Mouse (Mus musculus): ENCODE results near the gene Rd3. TPM values are rescaled to one million over a fixed set of nuclear protein-coding genes. Genes with fewer than 3 reads are reported as not detected.

The Rd3 gene
- total RNA-seq (2021) = under 1 TPM; 0.35 to 0.36 TPM
- long read RNA-seq, experiment 1, partial matches to known transcripts = 0 of 1 reads
- long read RNA-seq, experiment 1, other reads (novel, unspliced or antisense) = 0 of 1 reads
- long read RNA-seq, experiment 2 = 0 reads

DNA sequence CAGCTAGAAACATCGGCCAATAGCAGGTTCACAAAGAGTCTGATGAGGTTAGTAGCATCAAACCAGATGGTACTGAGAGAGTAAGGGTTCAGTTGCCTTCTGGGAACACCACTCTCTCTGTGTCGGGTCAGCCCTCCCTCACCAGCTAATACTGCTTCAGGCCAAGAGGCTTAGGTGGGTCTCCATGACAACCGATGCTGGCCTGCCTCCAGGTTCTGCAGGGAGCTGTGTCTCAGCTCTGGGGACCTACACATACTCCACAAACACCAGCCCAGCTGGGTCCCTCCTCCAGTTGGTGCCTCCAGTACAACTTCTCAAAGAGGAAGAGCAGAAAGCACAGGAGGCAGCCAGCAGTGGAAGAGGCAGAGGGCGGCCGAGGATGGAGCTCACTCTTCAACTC, at the start of gene Rd3:
Rd3 (plus strand) TSS at position 184 of the 400 bp plus-strand sequence.
- intact Hi-C loops (cut with DNase I) = no loop called here
- peak; percentile 62 to 69 for DNase-seq (ENCODE audit: low spot score in 2 of 2)

DNA sequence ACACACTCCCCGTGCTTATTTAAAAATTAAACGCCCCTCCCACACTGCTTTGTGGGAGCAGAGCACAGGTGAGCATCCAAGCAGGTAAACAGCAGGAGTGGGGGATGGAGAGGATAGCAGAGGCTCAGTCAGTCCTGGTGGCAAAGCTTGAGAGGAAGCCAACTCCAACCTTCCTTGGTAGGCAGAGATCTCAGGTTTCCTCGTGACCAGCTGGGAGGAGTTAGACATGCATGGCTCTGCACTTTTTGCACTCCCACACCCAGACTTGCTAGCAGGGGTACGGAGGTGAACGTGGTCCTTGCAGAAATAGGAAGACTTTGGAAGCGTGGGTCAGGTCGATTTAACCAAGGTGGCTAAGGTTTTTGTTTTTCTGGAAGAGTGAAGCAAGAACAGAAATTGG, 48.8 kb upstream of the Rd3 start:
- intact Hi-C loops (cut with DNase I) = no loop called here
- no peak for DNase-seq (ENCODE audit: low spot score in 2 of 2)

DNA sequence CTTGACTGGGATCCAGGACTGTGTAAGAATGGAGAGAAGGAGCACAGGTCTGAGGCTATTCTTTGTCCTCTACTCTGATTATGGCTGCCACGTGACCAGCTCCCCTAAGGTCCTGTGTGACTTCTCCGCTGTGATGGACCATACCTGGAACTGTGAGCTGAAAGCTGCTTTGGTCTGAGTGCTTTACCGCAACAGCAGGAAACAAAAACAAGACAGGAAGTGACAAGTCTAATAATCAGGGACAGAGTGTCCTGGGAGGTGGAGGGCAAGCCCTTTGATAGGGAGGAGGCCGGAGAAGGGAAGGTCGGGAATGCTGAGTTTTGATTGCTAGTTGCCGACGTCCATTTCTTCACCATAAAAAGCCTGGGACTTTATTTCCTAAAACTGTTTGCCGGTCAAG, 48.1 kb upstream of the Rd3 start:
- no peak for DNase-seq (ENCODE audit: low spot score in 2 of 2)
- intact Hi-C loops (cut with DNase I) = no loop called here

DNA sequence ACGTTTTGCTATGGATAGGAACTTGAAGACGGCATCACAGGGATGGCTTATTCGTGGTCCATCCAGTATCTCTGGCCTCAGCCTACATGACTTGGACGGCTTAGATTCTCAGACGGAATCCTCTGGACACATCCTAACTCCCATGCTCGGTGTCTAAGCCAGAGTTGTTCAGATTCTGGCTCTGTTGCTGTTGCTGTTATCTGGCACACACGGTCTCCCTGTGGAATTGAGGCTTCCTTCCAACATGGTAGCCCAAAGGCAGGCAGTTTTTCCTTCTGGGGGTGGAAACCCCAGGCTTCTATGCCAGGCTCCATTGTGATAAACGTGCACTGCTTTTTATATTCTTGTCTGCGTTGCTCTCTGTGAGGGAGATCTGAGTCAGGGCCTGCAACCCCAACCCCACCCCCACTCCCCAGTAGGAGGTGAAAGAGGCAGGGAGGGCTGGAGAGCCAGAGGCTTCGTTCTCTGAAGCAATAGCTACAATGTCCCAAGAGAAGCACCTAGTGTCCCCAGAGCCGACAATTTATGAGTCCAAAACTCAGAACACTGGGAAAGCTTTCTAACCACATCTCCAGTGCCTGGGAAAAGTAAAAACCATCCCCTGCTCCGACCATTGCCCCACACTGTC, 47.2 kb upstream of the Rd3 start:
- DNase-seq (ENCODE audit: low spot score in 2 of 2) = no peak
- intact Hi-C loops (cut with DNase I) = no loop called here

DNA sequence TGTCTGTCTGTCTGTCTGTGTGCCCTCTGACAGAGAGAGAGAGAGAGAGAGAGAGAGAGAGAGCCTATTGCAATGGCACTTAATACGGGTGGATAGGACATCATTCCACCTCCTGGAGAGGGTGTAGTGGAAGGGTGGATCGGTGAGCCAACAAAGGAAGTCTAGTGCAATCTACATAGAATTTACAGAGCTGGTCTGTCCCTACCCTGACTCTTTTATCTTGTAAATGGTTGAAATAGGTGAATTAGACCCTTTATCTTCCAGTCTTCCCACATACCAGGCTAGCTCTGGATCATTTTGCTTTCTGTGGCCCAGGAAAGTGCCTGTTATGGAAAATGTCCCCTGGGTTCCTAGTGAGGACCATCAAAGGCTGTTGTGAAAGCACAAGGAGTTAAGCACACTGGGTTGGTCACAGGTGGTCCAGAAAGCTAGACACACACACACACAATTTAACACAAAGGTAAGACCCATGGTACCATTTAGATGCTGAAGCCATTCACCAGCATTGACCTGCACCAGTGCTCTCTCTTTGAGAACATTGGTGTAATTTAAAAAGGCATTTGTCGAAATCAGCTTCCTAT, 46.6 kb upstream of the Rd3 start:
- intact Hi-C loops (cut with DNase I) = no loop called here
- no peak for DNase-seq (ENCODE audit: low spot score in 2 of 2)

DNA sequence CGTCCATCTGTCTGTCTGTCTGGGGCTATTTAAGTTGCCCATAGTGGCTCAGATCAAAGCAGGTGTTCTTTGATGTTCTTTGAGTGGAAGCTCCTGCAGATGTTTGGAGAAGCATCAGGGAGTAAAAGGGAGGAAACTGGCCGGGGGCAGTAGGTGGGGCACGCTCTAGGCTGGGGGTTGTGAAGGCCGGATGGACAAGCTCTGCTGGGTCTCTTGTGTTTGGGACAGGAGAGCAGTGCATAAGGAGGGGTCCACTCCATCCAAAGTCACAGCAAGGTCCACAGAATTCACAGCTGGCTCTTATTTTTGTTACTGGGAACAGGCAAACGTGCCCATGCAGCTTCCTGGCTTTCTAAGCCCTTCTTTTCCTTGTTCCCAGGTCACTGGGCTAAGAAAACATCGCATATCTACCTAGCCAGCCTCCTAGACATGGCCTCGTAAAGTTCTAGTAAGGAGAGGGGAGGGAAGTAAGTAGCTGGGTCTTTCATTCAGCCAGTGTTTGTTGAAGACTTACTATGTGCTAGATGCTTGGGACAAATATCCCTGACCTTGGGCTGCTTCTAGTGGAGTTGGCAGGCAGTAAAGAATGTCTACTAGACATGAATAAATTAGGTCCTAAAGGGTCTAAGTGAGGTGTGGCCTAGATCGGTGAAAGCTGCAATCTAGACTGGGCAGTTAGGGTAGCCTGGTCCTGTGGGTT, 44.7 kb upstream of the Rd3 start:
- intact Hi-C loops (cut with DNase I) = no loop called here
- no peak for DNase-seq (ENCODE audit: low spot score in 2 of 2)

DNA sequence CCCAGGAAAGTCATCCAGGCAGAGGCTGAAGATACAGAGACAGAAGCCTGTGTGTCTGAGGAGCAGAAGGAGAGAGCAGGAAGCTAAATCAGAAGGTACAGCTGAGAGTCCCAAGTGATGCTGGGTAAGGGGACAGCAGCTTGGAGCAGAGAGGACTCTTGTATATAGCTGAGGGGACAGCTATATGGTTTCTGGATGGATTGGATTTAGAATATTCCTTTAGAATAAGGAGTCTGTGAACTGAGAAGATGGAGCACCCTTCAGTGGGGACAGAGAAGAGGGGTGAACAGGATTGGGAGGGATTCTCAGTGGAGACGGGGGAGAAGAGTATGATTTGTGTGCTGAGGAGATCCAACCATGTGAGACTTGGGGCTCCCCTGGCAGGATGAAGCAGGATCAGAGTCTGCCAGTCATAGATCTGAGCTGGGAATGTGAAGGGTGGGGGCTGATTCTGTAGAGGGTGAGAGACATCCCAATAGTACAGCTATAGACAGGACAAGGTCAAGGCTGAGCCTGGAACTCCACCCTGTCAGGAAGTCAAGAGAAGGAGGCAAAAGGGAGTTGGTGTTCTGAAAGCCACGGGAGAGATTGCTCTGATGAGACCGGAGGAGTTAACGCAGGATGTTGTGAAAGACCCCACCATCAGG, 44.1 kb upstream of the Rd3 start:
- DNase-seq (ENCODE audit: low spot score in 2 of 2) = no peak
- intact Hi-C loops (cut with DNase I) = no loop called here

DNA sequence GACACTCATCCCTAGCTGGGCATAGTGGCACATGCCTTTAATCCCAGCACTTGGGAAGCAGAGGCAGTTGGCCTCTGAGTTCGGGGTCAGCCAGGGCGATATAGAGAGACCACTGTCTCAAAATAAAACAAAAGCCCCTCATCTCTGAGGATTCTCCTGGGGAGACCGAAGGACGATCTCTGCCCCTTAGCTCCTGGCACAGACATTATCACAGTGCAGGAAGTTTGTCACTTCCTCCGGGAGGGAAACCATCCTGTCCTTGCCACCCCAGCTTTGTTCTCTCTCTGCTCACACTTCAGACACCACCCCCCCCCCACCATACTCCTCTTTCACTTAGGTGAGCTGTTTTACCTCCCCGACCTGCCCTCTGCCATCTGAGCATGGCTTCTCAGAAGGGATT, 33.5 kb upstream of the Rd3 start:
- no peak for DNase-seq (ENCODE audit: low spot score in 2 of 2)
- intact Hi-C loops (cut with DNase I) = no loop called here

DNA sequence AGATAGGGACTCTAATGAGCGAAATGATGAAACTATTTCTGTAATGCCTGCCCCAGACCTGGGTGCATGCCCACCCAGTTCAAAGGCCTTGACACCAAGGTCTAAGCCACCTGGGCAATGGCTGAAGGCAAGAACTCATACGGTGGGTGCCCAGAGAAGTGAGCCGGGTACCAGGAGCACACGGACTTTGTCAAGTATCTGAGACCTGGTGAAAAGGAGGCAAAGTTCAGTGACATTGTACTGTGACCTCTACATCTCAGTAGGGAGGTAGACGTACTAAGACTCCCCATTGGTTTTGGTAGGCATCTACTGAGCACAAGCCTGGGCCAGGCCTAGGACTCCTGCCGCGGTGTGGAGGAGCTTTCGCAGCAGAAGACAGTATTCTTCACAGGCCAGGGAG, 31.8 kb upstream of the Rd3 start:
- DNase-seq (ENCODE audit: low spot score in 2 of 2) = no peak
- intact Hi-C loops (cut with DNase I) = no loop called here

DNA sequence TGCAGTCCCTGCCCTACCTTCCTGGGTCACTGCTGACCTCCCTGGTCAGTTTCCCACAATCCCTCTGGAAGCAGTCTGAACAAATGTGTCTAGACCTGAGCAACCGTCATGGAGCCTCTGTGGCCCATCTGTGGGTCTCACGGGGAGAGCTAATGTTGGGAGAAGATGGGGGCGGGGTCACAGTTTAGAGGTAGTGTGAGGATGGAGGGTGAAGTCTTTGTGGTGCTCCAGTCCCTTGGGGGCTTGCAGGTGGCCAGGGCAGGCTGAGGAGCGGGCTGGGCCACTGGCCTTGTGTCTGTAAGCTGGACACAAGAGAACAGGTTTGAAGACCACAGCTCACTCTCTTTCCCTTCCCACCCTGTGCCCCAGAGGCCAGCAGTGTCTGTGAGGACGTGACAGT, 31.4 kb upstream of the Rd3 start:
- intact Hi-C loops (cut with DNase I) = no loop called here
- no peak for DNase-seq (ENCODE audit: low spot score in 2 of 2)

DNA sequence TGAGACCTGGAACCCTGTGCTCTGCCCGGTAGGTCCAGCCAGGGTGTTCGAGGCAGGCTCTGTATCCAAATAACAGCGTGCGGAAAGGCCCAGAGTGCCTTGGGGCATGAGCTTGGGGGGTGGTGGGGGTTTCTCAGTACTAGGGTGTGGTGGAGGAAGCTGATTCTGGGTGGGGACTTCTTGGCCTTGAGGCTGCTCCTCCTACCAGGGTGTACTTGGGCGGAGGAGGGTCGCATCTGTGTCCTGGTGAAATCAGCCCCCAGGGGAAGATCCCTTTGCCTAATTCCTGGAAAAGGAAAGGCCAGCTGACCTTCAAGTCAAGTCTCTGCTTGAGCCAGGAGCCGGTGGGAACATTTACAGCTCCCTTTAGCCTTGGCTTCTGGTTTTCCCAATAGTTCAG, 30.9 kb upstream of the Rd3 start:
- intact Hi-C loops (cut with DNase I) = no loop called here
- no peak for DNase-seq (ENCODE audit: low spot score in 2 of 2)

DNA sequence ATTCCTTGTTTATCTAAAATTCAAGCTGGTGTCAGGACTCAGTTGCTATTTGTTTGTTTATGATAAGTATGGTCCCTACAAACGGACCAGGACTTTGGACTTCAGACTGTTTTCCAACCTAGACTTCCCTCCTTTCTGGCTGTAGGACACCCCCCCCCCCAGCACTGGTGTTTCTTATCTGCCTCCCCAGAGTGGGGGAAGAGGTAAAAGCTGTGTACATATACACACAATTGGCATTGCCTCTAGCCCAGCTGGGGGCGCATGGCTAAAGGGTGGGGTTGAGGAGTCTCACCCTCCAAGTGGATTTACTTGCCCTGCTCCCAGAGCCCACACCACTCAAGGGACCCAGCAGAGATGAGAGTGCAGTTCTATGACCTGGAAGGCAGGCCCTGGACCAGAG, 30.3 kb upstream of the Rd3 start:
- intact Hi-C loops (cut with DNase I) = no loop called here
- no peak for DNase-seq (ENCODE audit: low spot score in 2 of 2)

DNA sequence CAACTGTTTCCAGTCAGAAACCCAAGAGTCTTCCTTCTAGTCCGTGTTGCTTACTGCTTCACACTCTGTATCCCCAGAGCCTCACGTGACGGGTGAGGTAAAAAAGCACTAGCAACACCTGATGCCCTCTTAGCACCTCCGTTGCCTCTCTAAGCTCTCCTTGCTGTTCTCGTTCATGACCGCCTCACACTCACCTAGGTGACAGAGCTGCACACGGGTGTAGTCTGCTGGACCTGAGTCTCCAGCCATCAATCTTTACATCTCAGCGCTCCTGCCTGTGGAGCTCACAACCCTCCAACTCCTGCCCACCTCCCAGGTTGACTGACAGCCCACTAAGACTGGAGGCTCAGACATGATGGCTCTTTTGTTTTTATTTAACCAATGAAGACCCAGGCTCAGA, 29.4 kb upstream of the Rd3 start:
- DNase-seq (ENCODE audit: low spot score in 2 of 2) = no peak
- intact Hi-C loops (cut with DNase I) = no loop called here

DNA sequence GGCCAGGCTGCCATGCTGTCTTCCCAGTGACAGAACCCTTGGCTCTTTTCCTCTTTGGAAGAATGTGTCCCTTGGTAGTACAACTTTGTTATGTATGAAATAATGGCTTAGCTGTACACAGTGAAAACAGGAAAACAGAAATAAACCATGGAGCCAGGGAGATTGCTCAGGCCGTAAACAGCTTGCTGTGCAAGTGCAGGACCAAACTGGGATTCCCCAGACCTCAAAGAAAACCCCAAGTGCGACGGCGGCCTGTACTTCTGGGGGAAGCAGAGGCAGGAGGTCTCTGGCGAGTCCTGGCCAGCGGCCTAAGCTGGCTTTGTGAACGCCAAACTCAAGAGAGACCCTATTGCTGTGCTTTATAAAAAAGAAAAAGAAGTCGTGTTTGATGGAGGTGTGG, 28.6 kb upstream of the Rd3 start:
- intact Hi-C loops (cut with DNase I) = no loop called here

DNA sequence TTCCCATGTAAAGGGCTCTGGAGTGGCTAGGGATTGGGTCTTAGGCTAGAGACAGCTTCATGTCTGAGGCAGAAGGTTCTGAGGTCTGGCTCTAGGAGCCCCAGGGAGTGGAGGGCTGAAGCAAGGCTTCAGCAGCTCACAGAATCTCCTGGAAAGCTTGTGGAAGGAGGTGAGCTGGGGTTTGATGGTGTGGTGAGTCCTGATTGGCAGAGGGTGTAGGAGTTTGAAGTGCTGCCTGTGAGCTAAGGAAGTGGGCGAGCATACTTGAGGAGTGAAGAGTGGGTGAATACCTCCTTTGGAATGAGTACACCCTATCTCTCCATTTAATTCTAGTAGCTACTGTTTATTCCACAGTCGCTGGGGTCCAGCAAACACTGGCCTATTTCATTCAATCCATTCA, 26.6 kb upstream of the Rd3 start:
- DNase-seq (ENCODE audit: low spot score in 2 of 2) = peak in 1 of 2 experiments; percentile 26
- intact Hi-C loops (cut with DNase I) = no loop called here

More for the DNA sequence above, 28.6 kb upstream of the Rd3 start:
- no peak for DNase-seq (ENCODE audit: low spot score in 2 of 2)

DNA sequence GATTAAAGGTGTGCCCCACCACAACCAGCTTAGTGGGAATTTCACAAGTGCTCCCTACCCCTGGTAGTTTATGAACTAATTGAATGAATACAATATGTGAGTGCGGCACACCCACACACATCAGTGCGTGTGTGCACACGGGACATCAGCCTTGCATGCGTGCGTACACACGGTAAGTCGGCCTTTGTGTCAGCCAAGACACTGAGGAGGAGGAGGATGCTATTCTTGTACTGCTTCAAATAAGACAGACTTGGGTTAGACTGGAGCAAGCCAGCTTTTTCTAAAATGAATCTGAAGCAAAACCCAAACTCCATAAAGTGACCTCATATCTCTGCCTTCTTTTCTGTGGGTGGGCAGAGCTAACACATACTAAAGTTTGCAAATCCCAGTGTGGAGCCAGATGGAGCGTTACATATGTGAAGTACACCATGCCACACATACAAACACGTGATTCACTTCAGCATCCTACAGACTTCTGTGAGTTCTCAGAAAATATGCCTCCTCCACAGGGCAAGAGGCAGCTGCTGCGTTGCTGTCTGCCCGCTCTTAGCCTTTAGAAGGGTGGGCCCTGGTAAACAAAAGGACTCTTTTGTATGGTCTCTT, 24.3 kb upstream of the Rd3 start:
- intact Hi-C loops (cut with DNase I) = no loop called here
- peak; percentile 66 to 94 for DNase-seq (ENCODE audit: low spot score in 2 of 2)

DNA sequence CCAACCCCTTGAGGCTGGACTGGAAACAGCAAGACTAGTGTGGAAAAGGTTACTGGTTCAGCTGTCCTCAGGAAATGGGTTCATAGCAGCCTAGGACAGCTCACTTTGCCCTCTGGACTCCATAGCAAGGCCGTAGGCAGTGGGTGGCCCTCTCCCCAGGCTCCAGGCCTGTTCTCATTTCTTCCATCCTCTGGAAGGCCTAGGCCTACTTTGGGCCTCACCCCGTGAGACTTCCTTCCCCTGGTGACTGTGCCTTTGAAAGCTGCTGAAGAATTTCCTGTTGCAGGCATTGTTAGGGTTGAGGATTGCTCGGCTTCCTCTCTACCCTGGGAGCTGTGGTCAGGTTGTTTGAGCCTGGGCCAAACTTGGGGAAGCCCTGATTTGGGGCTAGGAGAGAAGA, 22.1 kb upstream of the Rd3 start:
- intact Hi-C loops (cut with DNase I) = no loop called here
- DNase-seq (ENCODE audit: low spot score in 2 of 2) = no peak

DNA sequence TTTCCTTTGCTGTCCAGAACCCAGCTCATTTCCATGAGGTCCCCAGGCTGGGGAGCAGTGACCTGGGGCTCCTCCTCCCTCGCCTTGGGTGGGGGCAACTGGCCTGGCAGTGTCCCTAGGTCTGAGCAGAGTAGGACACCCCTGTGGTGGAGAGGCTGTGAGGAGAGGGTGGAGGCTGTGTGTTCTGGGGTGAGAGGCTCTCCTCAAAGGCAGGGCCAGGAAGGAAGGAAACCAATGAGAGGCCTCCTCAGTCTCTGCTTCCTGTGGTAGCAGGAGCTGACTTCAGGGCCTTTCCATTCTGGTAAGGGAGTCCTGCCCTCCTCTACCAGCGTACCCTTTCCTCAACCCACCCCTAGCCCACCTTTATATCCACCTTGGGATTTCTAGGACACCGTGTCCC, 20.9 kb upstream of the Rd3 start:
- DNase-seq (ENCODE audit: low spot score in 2 of 2) = no peak
- intact Hi-C loops (cut with DNase I) = no loop called here

DNA sequence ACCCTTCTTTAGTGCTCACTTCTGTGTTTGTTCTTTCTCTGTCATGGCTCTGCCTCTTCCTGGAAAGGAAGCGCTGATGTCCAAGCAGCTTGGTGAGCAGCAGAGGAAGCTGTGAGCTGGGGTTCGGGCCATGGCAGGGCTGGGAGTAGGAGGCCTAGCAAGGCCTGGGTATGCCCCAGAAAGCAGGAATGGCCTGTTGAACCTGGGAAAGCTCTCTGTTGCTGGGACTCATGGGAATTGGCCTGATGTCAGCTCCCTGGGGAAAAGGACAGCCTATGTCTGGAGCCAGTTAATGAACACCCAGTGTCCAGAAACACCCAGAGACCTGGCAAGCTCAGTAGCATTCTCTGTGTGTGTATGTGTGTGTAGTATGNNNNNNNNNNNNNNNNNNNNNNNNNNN, 20.3 kb upstream of the Rd3 start:
- intact Hi-C loops (cut with DNase I) = no loop called here
- no peak for DNase-seq (ENCODE audit: low spot score in 2 of 2)

DNA sequence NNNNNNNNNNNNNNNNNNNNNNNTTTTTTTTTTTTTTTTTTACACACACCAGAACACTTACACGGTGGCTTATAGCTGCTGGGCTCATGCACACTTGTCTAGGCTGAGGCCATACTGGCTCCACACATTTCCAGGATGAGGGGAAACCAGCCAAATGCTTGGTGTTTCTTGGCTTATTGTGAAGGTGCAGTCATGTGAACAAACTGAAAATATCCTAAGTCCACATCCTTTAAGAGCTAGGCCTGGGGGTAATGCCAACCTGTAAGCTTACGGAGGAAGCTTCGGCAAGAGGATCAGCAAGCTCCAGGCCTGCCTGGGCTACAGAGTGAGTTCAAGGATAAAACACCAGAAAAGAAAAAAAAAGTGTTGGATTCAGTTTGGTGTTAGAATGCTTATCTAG, 19.8 kb upstream of the Rd3 start:
- intact Hi-C loops (cut with DNase I) = no loop called here
- no peak for DNase-seq (ENCODE audit: low spot score in 2 of 2)
